Mouse (Mus musculus): ENCODE results near the gene Arid3a. TPM values are rescaled to one million over a fixed set of nuclear protein-coding genes. Genes with fewer than 3 reads are reported as not detected.
A peak's percentile ranks its signal among the peaks of the same experiment; 100 is the strongest.
"Not testable (repeated sequence)": the region's sequence is repeated elsewhere in the genome, so short reads cannot be mapped to it uniquely, and the experiment has no call there.

The Arid3a gene
- total and polyA plus RNA-seq, 3 experiments, result 48.4 to 114 (median 94.4) TPM

DNA sequence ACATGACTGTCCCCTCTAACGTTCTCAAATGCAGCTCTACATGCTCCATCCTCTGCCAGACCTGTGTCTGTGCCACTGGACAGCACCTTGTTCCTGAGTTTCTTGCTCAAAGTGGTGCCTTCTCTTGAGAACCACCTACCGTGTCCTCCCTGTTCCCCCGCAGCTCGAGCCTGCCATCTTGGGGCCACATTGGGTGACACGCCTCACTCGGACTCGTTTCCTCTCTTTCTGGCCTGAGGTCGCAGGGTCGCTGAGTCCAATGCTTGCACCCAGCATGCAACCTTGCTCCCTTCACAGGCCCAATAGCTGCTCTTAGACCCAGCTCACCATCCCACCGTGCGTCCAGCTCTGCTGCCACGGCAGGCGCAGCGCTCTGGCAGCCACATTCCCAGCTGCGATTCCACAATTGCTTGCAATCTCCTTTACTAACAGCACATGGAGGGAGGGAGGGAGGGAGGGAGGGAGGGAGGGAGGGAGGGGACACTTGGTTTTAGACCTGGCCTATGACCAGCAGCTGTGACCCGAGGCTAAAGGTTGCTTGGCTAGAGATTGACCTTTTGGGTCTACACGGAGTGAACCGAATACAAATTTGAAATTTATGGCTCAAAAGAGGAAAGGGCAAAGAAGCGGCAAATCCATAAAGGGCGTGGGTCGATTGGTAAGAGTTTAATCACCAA, 31.4 kb downstream of the Arid3a start (continued):
- no peak for TF ChIP-seq TBP (conservative IDR thresholded peaks at IDR 0.05; ENCODE audit: low read depth, low read length)
- no peak for TF ChIP-seq ZNF384 (IDR thresholded peaks at IDR 0.05; ENCODE audit: low read depth, low read length)
- peak; percentile 96 for TF ChIP-seq ZC3H11A (IDR thresholded peaks at IDR 0.05; ENCODE audit: low read depth, low read length)
- no peak for TF ChIP-seq ZMIZ1 (IDR thresholded peaks at IDR 0.05; ENCODE audit: low read depth, low read length)
- TF ChIP-seq POLR2AphosphoS2 (IDR thresholded peaks at IDR 0.05; ENCODE audit: low read depth, low read length), result no peak
- TF ChIP-seq CHD2 (IDR thresholded peaks at IDR 0.05; ENCODE audit: low read length), result 0 out of 2 replicates have a peak, but pooled peaks have one; percentile 4
- TF ChIP-seq MXI1 (IDR thresholded peaks at IDR 0.05; ENCODE audit: low read depth, low read length), result no peak
- TF ChIP-seq ETS1 (conservative IDR thresholded peaks at IDR 0.05; ENCODE audit: low read depth, low read length), result no peak
- TF ChIP-seq USF1 (IDR thresholded peaks at IDR 0.05; ENCODE audit: low read depth, low read length), result no peak
- no peak for TF ChIP-seq USF2 (conservative IDR thresholded peaks at IDR 0.05; ENCODE audit: low read depth, low read length)
- peak; percentile 54; the same call in 1 of the 2 replicates for TF ChIP-seq ELF1 (IDR thresholded peaks at IDR 0.05; ENCODE audit: low read depth, low read length)
- peak; percentile 99 for TF ChIP-seq RAD21 (IDR thresholded peaks at IDR 0.05; ENCODE audit: low read depth, low read length)
- no peak for TF ChIP-seq UBTF (IDR thresholded peaks at IDR 0.05; ENCODE audit: low read depth, low read length)
- peak; percentile 28; the same call in 1 of the 2 replicates for TF ChIP-seq HCFC1 (IDR thresholded peaks at IDR 0.05; ENCODE audit: low read depth, low read length)
- peak; percentile 41; the same call in 1 of the 2 replicates for TF ChIP-seq MAZ (IDR thresholded peaks at IDR 0.05; ENCODE audit: low read depth, low read length)
- no peak for TF ChIP-seq CHD1 (IDR thresholded peaks at IDR 0.05; ENCODE audit: low read depth, low read length)
- TF ChIP-seq JUN (IDR thresholded peaks at IDR 0.05; ENCODE audit: insufficient read depth, low read depth, low read length), result no peak
- TF ChIP-seq MYC (IDR thresholded peaks at IDR 0.05; ENCODE audit: low read depth, low read length), result peak; percentile 72; the same call in 1 of the 2 replicates
- no peak for TF ChIP-seq PAX5 (IDR thresholded peaks at IDR 0.05; ENCODE audit: low read length)
- TF ChIP-seq EP300 (IDR thresholded peaks at IDR 0.05; ENCODE audit: low read length), result no peak
- TF ChIP-seq POLR2A (IDR thresholded peaks at IDR 0.05; ENCODE audit: low read depth, low read length), result no peak

DNA sequence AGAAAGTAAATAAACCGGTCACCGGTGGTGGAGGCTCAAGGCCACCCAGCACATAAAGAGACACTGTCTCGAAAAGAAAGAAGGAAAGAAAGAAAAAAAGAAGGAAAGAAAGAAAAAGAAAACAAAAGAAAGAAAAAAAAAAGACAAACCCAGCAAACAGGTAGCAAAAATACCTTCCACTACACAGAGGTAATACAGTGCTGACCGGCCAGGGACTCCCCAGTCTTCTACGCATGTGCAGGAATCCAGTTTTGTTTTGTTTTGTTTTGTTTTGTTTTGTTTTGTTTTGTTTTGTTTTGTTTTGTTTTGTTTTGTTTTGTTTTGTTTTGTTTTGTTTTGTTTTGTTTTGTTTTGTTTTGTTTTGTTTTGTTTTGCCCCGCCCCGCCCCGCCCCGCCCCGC, 32.6 kb downstream of the Arid3a start:
- peaks cover 21 to 49% of the 10 kb centered on the region in 2 experiments for H3K4me1 ChIP-seq (ENCODE audit: control insufficient read depth in 1 of 2, insufficient read depth in 2 of 2)
- H3K27ac ChIP-seq (ENCODE audit: insufficient read depth, low read depth); dilution Hi-C loops (cut with MboI; ENCODE audit: extremely low pct_ligation_motif_present, extremely low pct_unique_long_range_greater_than_20kb, low sequenced_read_pairs): not testable (repeated sequence)

More for the DNA sequence above, 32.6 kb downstream of the Arid3a start:
- H3K9me3 ChIP-seq (replicated peaks; ENCODE audit: low read length); H3K27me3 ChIP-seq (replicated peaks); H3K4me2 ChIP-seq (ENCODE audit: insufficient read depth, low read depth, poor library complexity, severe bottlenecking); in situ Hi-C loops (cut with MboI; ENCODE audit: low pct_ligation_motif_present, low pct_unique_long_range_greater_than_20kb, low sequenced_read_pairs); DNase-seq (ENCODE audit: extremely low read depth); H3K4me3 ChIP-seq (replicated peaks in 1 of 3; ENCODE audit: low read depth in 2 of 3, low read length in 2 of 3, poor library complexity in 1 of 3); H3K9ac ChIP-seq (ENCODE audit: insufficient read depth, low read depth): not testable (repeated sequence)
- peaks cover 22% of the 10 kb centered on the region for H3K79me2 ChIP-seq (replicated peaks; ENCODE audit: control insufficient read depth, extremely low read depth, insufficient read depth, poor library complexity, severe bottlenecking)
- H3K36me3 ChIP-seq (replicated peaks in 1 of 2; ENCODE audit: control insufficient read depth in 1 of 2, insufficient read depth in 1 of 2, low read length in 1 of 2), result peaks cover 23 to 35% of the 10 kb centered on the region in 2 experiments
